Mouse (Mus musculus): Measurements from ENCODE around the gene Gm9837.

DNA sequence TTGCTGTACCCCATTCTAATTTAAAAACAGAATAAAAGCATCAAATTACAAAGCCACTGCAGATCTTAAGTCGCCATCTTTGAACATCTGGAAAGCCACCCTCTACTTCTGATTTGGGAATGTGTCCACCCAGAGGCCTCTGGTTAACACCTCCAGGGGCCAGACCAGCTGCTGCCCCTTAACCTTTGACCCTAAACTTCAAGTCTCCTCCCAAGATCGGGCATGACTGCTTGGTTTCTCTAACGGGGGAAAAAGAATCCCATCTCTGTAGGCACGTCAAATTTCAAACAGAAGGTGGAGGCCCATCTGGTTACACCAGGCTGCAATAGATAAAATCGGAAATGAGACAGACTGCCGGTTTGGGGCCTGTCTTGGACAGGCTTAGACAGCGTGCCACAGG is 7.6 kb upstream of the Gm9837 start:
- TF ChIP-seq CTCF (IDR thresholded peaks at IDR 0.05; ENCODE audit: borderline replicate concordance, insufficient read depth, low read depth, low read length) (no peak), POLR2A (IDR thresholded peaks at IDR 0.05; ENCODE audit: borderline replicate concordance, insufficient read depth, low read length) (no peak)

All from cerebellum, adult 2 months (tissue).